Mouse (Mus musculus) MEL (cell line): ENCODE data around the gene Phf13. TPM values are rescaled to one million over a fixed set of nuclear protein-coding genes. Genes with fewer than 3 reads are reported as not detected.

Source experiments
- DNase-seq: peaks from one replicate; pipeline ENCODE4 v3.0.0; 2011; ENCODE audit warnings: low read depth, low spot score
- H3K27ac ChIP-seq: 2 replicates; pipeline ENCODE4 v1.5.1; 2012; ENCODE audit warnings: low read depth, mild to moderate bottlenecking, control low read depth, low read length, moderate library complexity; ENCODE audit not compliant: control insufficient read depth
- H3K27me3 ChIP-seq, 2 experiments: fragments of 150-350 bp in 1 of 2; sonication (generic) in 1 of 2; 2 replicates each; pipeline ENCODE4 v1.6.1; 2012; ENCODE audit warnings: low read length in 2 of 2, mild to moderate bottlenecking in 2 of 2, improper control_type of control experiment in 1 of 2, moderate library complexity in 1 of 2; ENCODE audit not compliant: insufficient read depth in 2 of 2, control insufficient read depth in 1 of 2
- H3K36me3 ChIP-seq, 2 experiments: 2 replicates each; pipeline ENCODE4 v1.6.1; 2012 to 2014; ENCODE audit warnings: low read length in 2 of 2, improper control_type of control experiment in 1 of 2, inconsistent platforms in 1 of 2, mild to moderate bottlenecking in 1 of 2; ENCODE audit not compliant: insufficient read depth in 2 of 2, control insufficient read depth in 1 of 2
- H3K4me1 ChIP-seq, 2 experiments: fragments of 150-350 bp in 1 of 2; sonication (generic) in 1 of 2; 2 replicates each; pipeline ENCODE4 v1.6.1; 2012; ENCODE audit warnings: low read length in 2 of 2, improper control_type of control experiment in 1 of 2, mild to moderate bottlenecking in 1 of 2; ENCODE audit not compliant: insufficient read depth in 2 of 2, control insufficient read depth in 1 of 2
- H3K4me3 ChIP-seq, 2 experiments: fragments of 150-350 bp in 1 of 2; sonication (generic) in 1 of 2; 2 replicates each; pipeline ENCODE4 v1.5.1; 2012; ENCODE audit warnings: low read depth in 2 of 2, low read length in 2 of 2, mild to moderate bottlenecking in 2 of 2, moderate library complexity in 2 of 2, control low read depth in 1 of 2, improper control_type of control experiment in 1 of 2; ENCODE audit not compliant: control insufficient read depth in 1 of 2, insufficient read depth in 1 of 2
- H3K79me2 ChIP-seq: 2 replicates; pipeline ENCODE4 v1.6.1; 2012; ENCODE audit warnings: mild to moderate bottlenecking, low read length, moderate library complexity; ENCODE audit not compliant: control insufficient read depth, poor library complexity, insufficient read depth
- H3K9ac ChIP-seq: 2 replicates; pipeline ENCODE4 v1.6.1; 2012; ENCODE audit warnings: low read depth, mild to moderate bottlenecking, control low read depth, low read length, moderate library complexity; ENCODE audit not compliant: control insufficient read depth, poor library complexity, severe bottlenecking
- H3K9me3 ChIP-seq: fragments of 150-350 bp; sonication (generic); replicated peaks from 2 replicates; pipeline ENCODE4 v1.6.1; 2012; ENCODE audit warnings: mild to moderate bottlenecking, low read length, improper control_type of control experiment, moderate library complexity; ENCODE audit not compliant: insufficient read depth
- RAD21 ChIP-seq: IDR thresholded peaks from 2 replicates; pipeline ENCODE4 v1.6.1; 2011; ENCODE audit warnings: mild to moderate bottlenecking, low read depth, low read length, improper control_type of control experiment
- polyA plus RNA-seq, 2 experiments: library from polyadenylated mRNA; stranded (reverse) in 1 of 2; unstranded in 1 of 2; fragments of >175 nt in 1 of 2; fragments of >200 nt in 1 of 2; gene quantifications; 2 replicates each; pipeline versions ENCODE4 v1.2.1 to v1.2.4; 2012; ENCODE audit warnings: low replicate concordance in 2 of 2, low read depth in 1 of 2; ENCODE audit not compliant: insufficient read length in 2 of 2, insufficient read depth in 1 of 2, missing spikeins in 1 of 2
- total RNA-seq: library from RNA; depleted of rRNA; stranded (reverse); fragments of 300-350 nt; gene quantifications from 2 replicates; pipeline ENCODE4 v1.2.3, GENCODE M21; 2012; rRNA removed

Gene Phf13
- total and polyA plus RNA-seq, 3 experiments: 2.0 to 6.6 TPM; not detected in 1

DNA sequence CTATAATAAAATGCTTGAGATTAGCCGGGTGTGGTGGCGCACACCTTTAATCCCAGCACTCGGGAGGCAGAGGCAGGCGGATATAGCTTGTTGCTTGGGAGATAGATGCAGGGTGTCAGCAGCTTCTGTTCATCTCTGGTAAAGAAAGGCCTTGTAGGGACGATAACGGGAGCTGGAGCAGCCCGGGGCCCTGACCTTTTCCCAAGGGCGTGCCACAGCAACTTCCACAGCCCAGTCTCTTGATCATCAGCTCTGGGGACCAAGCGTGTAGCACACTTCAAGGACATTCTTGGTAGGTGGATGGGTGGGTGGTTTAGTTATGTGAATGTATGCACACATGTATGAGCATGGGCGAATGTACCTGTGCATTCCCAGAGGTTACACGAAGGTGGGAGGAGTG lies 49.8 kb downstream of the Phf13 start:
- Histone ChIP-seq H3K36me3 (peaks cover 0 to 14% of the 10 kb centered on the region in 2 experiments; a peak in 2 of 4 replicates), H3K9ac (no peak overlapping the region), H3K9me3 (no peaks in the 10 kb centered on the region), H3K27me3 (no peaks in the 10 kb centered on the region)
- no peak for DNase-seq
- no peak for TF ChIP-seq RAD21
- TF ChIP-seq, all 39 proteins: peak for 0
- Histone ChIP-seq H3K79me2 (peaks cover 41% of the 10 kb centered on the region), H3K4me3 (no peak overlapping the region), H3K27ac (no peak overlapping the region), H3K4me1 (no peaks in the 10 kb centered on the region; a peak in 2 of 4 replicates)

Other genes with a start within 250 kb of the Phf13 start
- 23.5 and 28.2 TPM in 2 replicates for gene Camta1, start 134.4 kb downstream of the Phf13 start, total RNA-seq
- 10 to 100 TPM in 1 of 2 experiments, not detected in 1; 87.5 TPM for gene Camta1, start 134.4 kb downstream of the Phf13 start, polyA plus RNA-seq
- 109 and 128 TPM in 2 replicates for gene Dnajc11, start 62.6 kb downstream of the Phf13 start, total RNA-seq
- 100 to 1,000 TPM; 157 to 278 TPM for gene Dnajc11, start 62.6 kb downstream of the Phf13 start, polyA plus RNA-seq
- gene Thap3, start 7.3 kb downstream of the Phf13 start, total RNA-seq: 12.0 and 13.7 TPM in 2 replicates
- gene Thap3, start 7.3 kb downstream of the Phf13 start, polyA plus RNA-seq: 10 to 100 TPM in 1 of 2 experiments, not detected in 1; 17.2 TPM
- 17.5 and 18.0 TPM in 2 replicates for gene Klhl21, start 12.5 kb upstream of the Phf13 start, total RNA-seq
- 10 to 100 TPM in 1 of 2 experiments, not detected in 1; 22.5 TPM for gene Klhl21, start 12.5 kb upstream of the Phf13 start, polyA plus RNA-seq
- 9.4 and 12.1 TPM in 2 replicates for gene Zbtb48, start 31.4 kb upstream of the Phf13 start, total RNA-seq
- gene Zbtb48, start 31.4 kb upstream of the Phf13 start, polyA plus RNA-seq: 10 to 100 TPM in 1 of 2 experiments, not detected in 1; 21.4 TPM
- gene Tas1r1, start 42.3 kb upstream of the Phf13 start, total RNA-seq: 0.12 TPM in 1 of 2 replicates, not detected in the other
- under 1 TPM in 1 of 2 experiments, not detected in 1; 0.21 TPM for gene Tas1r1, start 42.3 kb upstream of the Phf13 start, polyA plus RNA-seq
- gene Nol9, start 43.1 kb upstream of the Phf13 start, total RNA-seq: 75.1 and 80.9 TPM in 2 replicates
- 100 to 1,000 TPM in 1 of 2 experiments, 10 to 100 TPM in 1; 80.3 to 114 TPM for gene Nol9, start 43.1 kb upstream of the Phf13 start, polyA plus RNA-seq
- gene Plekhg5, start 76.2 kb upstream of the Phf13 start, total RNA-seq: 9.6 and 10.8 TPM in 2 replicates
- gene Plekhg5, start 76.2 kb upstream of the Phf13 start, polyA plus RNA-seq: 10 to 100 TPM in 1 of 2 experiments, not detected in 1; 19.6 TPM
- 0.49 and 1.1 TPM in 2 replicates for gene Tnfrsf25, start 119.7 kb upstream of the Phf13 start, total RNA-seq
- under 1 TPM in 1 of 2 experiments, not detected in 1; 0.97 TPM for gene Tnfrsf25, start 119.7 kb upstream of the Phf13 start, polyA plus RNA-seq
- 4.5 and 5.0 TPM in 2 replicates for gene Espn, start 156.1 kb upstream of the Phf13 start, total RNA-seq
- 10 to 100 TPM in 1 of 2 experiments, not detected in 1; 19.6 TPM for gene Espn, start 156.1 kb upstream of the Phf13 start, polyA plus RNA-seq
- gene Hes2, start 162.6 kb upstream of the Phf13 start, total RNA-seq: 0.20 TPM in 1 of 2 replicates, not detected in the other
- under 1 TPM in 1 of 2 experiments, not detected in 1; 0.28 TPM for gene Hes2, start 162.6 kb upstream of the Phf13 start, polyA plus RNA-seq
- 81.8 and 92.7 TPM in 2 replicates for gene Acot7, start 181.9 kb upstream of the Phf13 start, total RNA-seq
- 100 to 1,000 TPM in 1 of 2 experiments, not detected in 1; 127 TPM for gene Acot7, start 181.9 kb upstream of the Phf13 start, polyA plus RNA-seq